ENCODE assay signal across 9 mouse cellular contexts in the genomic region with DNA sequence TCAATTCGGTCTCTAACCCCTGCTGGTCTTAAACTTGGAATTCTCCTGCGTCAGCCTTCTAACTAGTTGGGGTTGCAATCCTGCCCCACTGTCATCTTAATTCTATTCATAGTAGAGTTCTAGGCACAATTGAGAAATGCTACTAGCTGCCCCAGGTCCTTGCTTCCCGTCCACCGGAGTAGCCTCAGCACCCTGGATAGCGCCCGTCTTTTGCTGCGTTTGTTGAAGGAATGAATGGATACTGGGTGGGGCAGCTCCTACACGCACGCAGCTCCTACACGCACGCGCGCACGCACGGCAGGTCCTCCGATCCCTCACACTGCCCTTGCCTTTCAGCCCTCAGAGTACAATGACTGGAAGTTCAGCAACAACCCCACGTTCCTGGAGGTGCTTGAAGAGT. TPM values are rescaled to one million over a fixed set of nuclear protein-coding genes. Genes with fewer than 3 reads are reported as not detected.
DNase-seq lines count a peak whose midpoint lies in the region; ATAC-seq and TF ChIP-seq lines count a peak whose summit lies in the region.
"Had no signal": no experiment of that assay in that cellular context is flagged by ENCODE, and none has a peak within 500 bp of the region (broad histone marks: within the 10 kb centered on the region; RNA-seq: fewer than 3 reads in every experiment).

No protein-coding gene starts in this region.

- ATAC-seq in hindbrain, postnatal 0 days = no peak
- no peak for ATAC-seq in midbrain, embryonic 16.5 days
- no peak for ATAC-seq in erythroblast, adult 5-6 weeks (replicated peaks; ENCODE audit: low FRiP score, poor library complexity, severe bottlenecking)

- peaks cover 70% of the 10 kb centered on the region for H3K27me3 ChIP-seq in heart, embryonic 10.5 days (ENCODE audit: insufficient read depth, poor library complexity, severe bottlenecking)
- no peaks in the 10 kb centered on the region for H3K27me3 ChIP-seq in hindbrain, postnatal 0 days (ENCODE audit: insufficient read depth, low read length)
- peaks cover 7% of the 10 kb centered on the region for H3K27me3 ChIP-seq in midbrain, embryonic 16.5 days (ENCODE audit: control insufficient read depth, insufficient read depth, low read depth, low read length)

- no peaks in the 10 kb centered on the region for H3K9me3 ChIP-seq in heart, embryonic 10.5 days
- no peaks in the 10 kb centered on the region for H3K9me3 ChIP-seq in hindbrain, postnatal 0 days (ENCODE audit: low read length)
- H3K9me3 ChIP-seq in midbrain, embryonic 16.5 days (replicated peaks; ENCODE audit: control insufficient read depth, low read length, poor library complexity, severe bottlenecking) = no peaks in the 10 kb centered on the region

- no peaks in the 10 kb centered on the region for H3K36me3 ChIP-seq in heart, embryonic 10.5 days
- H3K36me3 ChIP-seq in hindbrain, postnatal 0 days (ENCODE audit: insufficient read depth, low read length) = no peaks in the 10 kb centered on the region
- no peaks in the 10 kb centered on the region for H3K36me3 ChIP-seq in midbrain, embryonic 16.5 days (ENCODE audit: control insufficient read depth, insufficient read depth, low read length)

- H3K27ac ChIP-seq in heart, embryonic 10.5 days = no peak overlapping the region
- H3K27ac ChIP-seq in hindbrain, postnatal 0 days = no peak overlapping the region
- H3K27ac ChIP-seq in midbrain, embryonic 16.5 days (ENCODE audit: low read length) = no peak overlapping the region

- DNase-seq in heart, embryonic 10.5 days (ENCODE audit: low spot score) = peak; percentile 84
- DNase-seq in heart, postnatal 25 days (ENCODE audit: low spot score) = no peak
- peak; percentile 14 for DNase-seq in CD4-positive helper T cell, adult 2 months (ENCODE audit: low read depth, low spot score)
- peak; percentile 62 for DNase-seq in embryo, embryonic 11.5 days (ENCODE audit: low read depth, low spot score)
- DNase-seq in hindbrain, postnatal 0 days (ENCODE audit: low spot score) = peak; percentile 35
- DNase-seq in right cerebral cortex, postnatal 36 days (ENCODE audit: low spot score in 2 of 2) = no peak

- no peak for TF ChIP-seq CTCF in hindbrain, postnatal 0 days (IDR thresholded peaks at IDR 0.05; ENCODE audit: low read depth)

- intact Hi-C loops in heart, postnatal 25 days (cut with DNase I) = loop anchor here (10.0 kb wide), 2 partner anchors 388 to 442 kb away; no protein-coding TSS in a partner anchor

- 9% methylated on average over 17 of the region's 17 CpGs for WGBS in heart, embryonic 10.5 days
- 9% methylated on average over 17 of the region's 17 CpGs for WGBS in hindbrain, postnatal 0 days
- 12% methylated on average over 17 of the region's 17 CpGs for WGBS in midbrain, embryonic 16.5 days

- peak overlapping the region; percentile 45 for H3K4me2 ChIP-seq in hindbrain, postnatal 0 days (ENCODE audit: low read depth, low read length)
- H3K4me2 ChIP-seq in midbrain, embryonic 16.5 days (ENCODE audit: low read length) = peak overlapping the region; percentile 44

- no peak overlapping the region; the same call in 1 of the 2 replicates for H3K4me3 ChIP-seq in heart, embryonic 10.5 days
- H3K4me3 ChIP-seq in hindbrain, postnatal 0 days (ENCODE audit: low read length) = peak overlapping the region; percentile 11; the same call in 1 of the 2 replicates
- peak overlapping the region; percentile 27 for H3K4me3 ChIP-seq in midbrain, embryonic 16.5 days (ENCODE audit: low read depth, low read length)

- H3K4me1 ChIP-seq in heart, embryonic 10.5 days = peaks cover 5% of the 10 kb centered on the region
- H3K4me1 ChIP-seq in hindbrain, postnatal 0 days (ENCODE audit: insufficient read depth, low read length) = no peaks in the 10 kb centered on the region
- 0 out of 2 replicates have a peak, but pooled peaks cover 2% of the 10 kb centered on the region for H3K4me1 ChIP-seq in midbrain, embryonic 16.5 days (ENCODE audit: control insufficient read depth, insufficient read depth, low read length)

- H3K9ac ChIP-seq in hindbrain, postnatal 0 days (replicated peaks; ENCODE audit: low read length) = no peak overlapping the region
- H3K9ac ChIP-seq in midbrain, embryonic 16.5 days (ENCODE audit: low read depth, low read length) = 0 out of 2 replicates have a peak overlapping the region, but pooled peaks have one; percentile 25

RNA-seq across cellular contexts. Expression of a gene that starts 31.9 kb away (rescaled TPM):
- polyA plus RNA-seq in heart, embryonic 10.5 days (2016; fragmentation: Nextera tagmentation; extraction: Ambion mirVana) = 0.15 and 0.44 TPM in 2 replicates
- total RNA-seq in heart, postnatal 25 days (2021) = 1 to 10 TPM; 5.2 to 6.8 TPM
- total RNA-seq in hindbrain, postnatal 0 days (2014; rRNA removed) = 0.21 and 0.36 TPM in 2 replicates
- polyA plus RNA-seq in hindbrain, postnatal 0 days (2015; fragmentation: Nextera tagmentation; extraction: Ambion mirVana) = 0.41 and 0.52 TPM in 2 replicates
- polyA plus RNA-seq in midbrain, embryonic 16.5 days (2015; fragmentation: Nextera tagmentation; extraction: Ambion mirVana) = 0.87 and 1.1 TPM in 2 replicates
- not detected in 2 replicates for total RNA-seq in erythroblast, adult 5-6 weeks (2015; ENCODE audit: low replicate concordance)
- total RNA-seq in erythroblast, adult 5-6 weeks (2017; ENCODE audit: low replicate concordance) = not detected in 2 replicates
- total RNA-seq: hematopoietic stem cell, adult 5-6 weeks had no signal

RNA-seq across cellular contexts. Expression of a gene that starts 32.3 kb away (rescaled TPM):
- polyA plus RNA-seq in heart, embryonic 10.5 days (2016; fragmentation: Nextera tagmentation; extraction: Ambion mirVana) = 11.6 and 29.8 TPM in 2 replicates
- total RNA-seq in heart, postnatal 25 days (2021) = 10 to 100 TPM; 24.0 to 25.3 TPM
- total RNA-seq in hindbrain, postnatal 0 days (2014; rRNA removed) = 19.0 and 21.8 TPM in 2 replicates
- polyA plus RNA-seq in hindbrain, postnatal 0 days (2015; fragmentation: Nextera tagmentation; extraction: Ambion mirVana) = 23.3 and 24.0 TPM in 2 replicates
- 7.6 and 8.0 TPM in 2 replicates for polyA plus RNA-seq in midbrain, embryonic 16.5 days (2015; fragmentation: Nextera tagmentation; extraction: Ambion mirVana)
- total RNA-seq in erythroblast, adult 5-6 weeks (2015; ENCODE audit: low replicate concordance) = 155 and 163 TPM in 2 replicates
- 39.4 and 48.7 TPM in 2 replicates for total RNA-seq in erythroblast, adult 5-6 weeks (2017; ENCODE audit: low replicate concordance)

Comparison
In these comparisons a context has a peak if more than half of its experiments do, and no peak if none do; other contexts are left out.
1. DNase-seq: peak in heart, embryonic 10.5 days (single experiment), CD4-positive helper T cell, adult 2 months (single experiment), embryo, embryonic 11.5 days (single experiment) and hindbrain, postnatal 0 days (single experiment); none in heart, postnatal 25 days (single experiment) and right cerebral cortex, postnatal 36 days (0 of 2).